Mouse (Mus musculus) layer of hippocampus, adult 11-12 months (tissue): Measurements from ENCODE around the gene Ccna1.
A peak's percentile ranks its signal among the peaks of the same experiment; 100 is the strongest.

Experiments
- DNase-seq: peaks from one replicate; pipeline ENCODE4 v3.0.0; 2022; ENCODE audit warnings: low spot score

The Ccna1 gene

GRCm38 (mm10) chr3:55055038-55055746 is at the start of gene Ccna1:
Ccna1 (minus strand) TSS chr3:55055501.
- peak; percentile 67 for DNase-seq

GRCm38 (mm10) chr3:55101092-55101491 is 45.8 kb upstream of the Ccna1 start:
- DNase-seq, result no peak

DNA sequence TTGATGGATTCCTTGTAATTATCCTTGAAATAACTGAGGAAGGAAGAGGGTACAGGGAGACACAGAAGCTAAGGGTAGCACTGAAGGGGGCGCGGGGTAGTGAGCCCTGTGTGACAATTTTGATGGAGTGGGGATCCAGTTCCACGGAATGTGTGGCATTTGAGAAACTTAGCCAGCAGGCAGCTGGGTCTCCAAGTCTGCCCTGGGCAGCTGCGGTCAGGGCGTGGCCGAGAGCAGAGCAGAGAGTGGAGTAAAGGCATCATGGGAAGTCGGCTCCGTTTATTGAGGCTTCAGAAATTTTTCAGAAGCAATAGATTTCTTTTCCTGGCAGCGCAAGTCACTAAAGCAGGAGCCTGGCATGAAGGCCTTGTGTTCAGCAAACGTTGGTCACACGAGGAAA is 43.7 kb upstream of the Ccna1 start:
- no peak for DNase-seq

DNA sequence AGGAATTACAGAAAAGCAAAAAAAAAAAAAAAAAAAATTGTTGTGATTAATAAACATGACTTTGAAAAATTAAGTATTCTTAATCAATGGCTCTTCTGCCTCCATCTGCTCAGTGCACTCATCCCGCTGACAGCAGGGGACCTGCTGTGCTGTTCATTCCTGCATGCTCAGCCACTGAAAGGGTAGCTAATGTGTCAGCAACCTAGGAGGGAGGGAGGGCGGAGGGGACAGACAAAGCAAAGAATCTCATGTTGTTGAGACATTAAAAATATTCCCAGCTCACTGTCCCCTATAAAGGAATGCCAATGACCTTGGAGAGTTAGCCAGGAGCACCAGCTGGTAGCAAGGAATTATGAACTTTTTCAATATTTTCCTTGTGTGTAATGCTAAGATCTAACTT is 42.7 kb upstream of the Ccna1 start:
- DNase-seq, result no peak

DNA sequence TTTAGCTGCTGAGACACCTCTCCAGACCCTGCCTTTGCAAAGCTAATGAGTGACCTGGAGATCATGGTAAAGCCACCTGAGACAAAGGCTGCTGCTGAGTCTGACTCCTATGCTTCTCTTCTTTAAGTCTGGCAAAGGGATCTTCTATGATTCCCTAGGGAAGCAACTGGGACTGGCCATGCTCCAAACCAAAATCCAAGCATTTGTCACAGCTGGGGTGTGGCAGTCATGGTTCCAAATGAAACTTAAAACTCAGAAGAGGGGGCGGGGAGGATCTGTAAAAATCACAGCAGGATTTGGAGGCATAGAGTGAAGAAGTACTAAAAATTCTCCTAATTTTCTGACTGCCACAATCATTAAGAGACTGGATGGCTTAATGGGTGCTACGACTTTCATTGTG is 41.9 kb upstream of the Ccna1 start:
- DNase-seq, result no peak

- no peak for DNase-seq
These were observed 41.3 kb upstream of the Ccna1 start for GRCm38 (mm10) chr3:55096655-55097005.

- DNase-seq, result peak; percentile 64
These were observed 40.8 kb upstream of the Ccna1 start for GRCm38 (mm10) chr3:55095968-55096654.

GRCm38 (mm10) chr3:55093161-55093560 is 37.9 kb upstream of the Ccna1 start:
- DNase-seq, result no peak

DNA sequence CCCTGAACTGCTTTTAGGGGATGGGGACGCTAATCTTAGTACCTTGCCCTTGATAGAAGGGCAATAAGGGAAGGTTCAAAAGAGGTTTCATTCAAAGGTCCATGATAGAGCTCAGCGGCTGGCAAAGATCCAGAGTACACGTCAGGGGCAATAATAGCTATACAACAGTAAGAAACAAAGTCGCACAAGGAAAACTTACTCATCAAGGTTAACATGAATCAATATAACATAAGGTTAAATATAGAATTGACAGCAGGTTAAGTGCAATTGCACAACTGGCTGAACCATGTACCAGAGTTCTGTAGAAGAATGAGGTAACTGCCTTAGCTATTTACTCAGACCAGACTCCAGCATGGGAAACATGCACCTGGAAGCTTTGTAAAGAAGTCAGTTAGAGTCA is 34.0 kb upstream of the Ccna1 start:
- DNase-seq, result no peak

DNA sequence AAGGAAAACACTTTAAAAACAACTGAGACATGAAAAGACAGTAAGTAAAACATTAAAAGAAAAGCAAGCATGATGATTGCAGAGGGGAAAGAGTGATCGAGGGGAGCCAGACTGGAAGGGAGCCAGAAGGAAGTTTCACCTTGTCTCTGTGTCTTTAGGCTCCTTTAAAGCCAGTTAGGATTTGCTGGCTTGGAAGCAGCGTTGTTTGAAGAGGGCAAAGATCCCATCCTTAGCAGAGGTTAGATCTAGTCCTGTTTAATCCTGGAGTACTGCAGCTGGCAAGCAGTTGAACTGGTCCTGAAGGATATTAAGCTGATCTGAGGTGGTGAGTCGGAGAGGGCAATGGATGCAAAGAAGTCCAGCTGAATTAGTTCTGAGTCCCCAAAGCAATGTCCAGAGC is 33.5 kb upstream of the Ccna1 start:
- DNase-seq, result no peak

GRCm38 (mm10) chr3:55088359-55088758 is 33.1 kb upstream of the Ccna1 start:
- no peak for DNase-seq

DNA sequence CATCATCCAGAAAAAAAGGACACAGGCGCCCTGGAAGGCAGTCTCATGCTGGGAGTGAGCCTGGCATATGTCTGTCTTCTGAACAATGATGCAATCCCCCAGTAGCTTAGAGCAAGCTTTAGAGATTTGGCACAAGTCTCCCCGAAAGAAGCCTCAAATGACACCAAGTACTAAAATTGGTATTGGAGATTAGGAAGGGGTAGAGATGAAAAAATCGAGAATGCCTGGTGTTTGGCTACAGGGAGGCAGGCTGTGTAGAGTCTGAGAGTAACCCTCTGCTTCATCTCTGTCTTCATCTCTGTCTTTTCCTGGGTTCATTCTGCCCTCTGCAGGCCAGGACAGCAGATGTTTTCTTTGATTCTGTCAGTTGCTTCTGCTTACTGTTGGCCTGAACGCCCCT is 32.1 kb upstream of the Ccna1 start:
- DNase-seq, result no peak

DNA sequence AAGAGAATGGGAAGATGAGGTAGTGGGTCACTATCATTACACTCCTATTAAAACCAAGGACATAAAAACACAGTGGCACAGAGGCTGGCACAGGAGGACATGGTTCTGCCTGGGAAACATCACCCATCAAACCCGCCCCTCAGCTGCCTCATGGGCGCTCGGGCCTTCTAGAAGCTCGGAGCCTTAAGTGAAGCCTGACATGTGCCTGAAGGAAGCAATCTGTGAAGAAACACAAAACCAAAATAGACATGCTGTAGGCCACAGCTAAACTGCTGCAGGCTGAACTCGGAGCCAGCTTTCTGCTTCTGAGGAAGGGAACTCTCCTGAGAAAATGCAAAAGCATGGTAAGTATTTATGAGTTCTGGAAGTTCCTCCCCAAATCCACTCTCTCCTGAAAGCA is 31.6 kb upstream of the Ccna1 start:
- DNase-seq, result no peak

DNA sequence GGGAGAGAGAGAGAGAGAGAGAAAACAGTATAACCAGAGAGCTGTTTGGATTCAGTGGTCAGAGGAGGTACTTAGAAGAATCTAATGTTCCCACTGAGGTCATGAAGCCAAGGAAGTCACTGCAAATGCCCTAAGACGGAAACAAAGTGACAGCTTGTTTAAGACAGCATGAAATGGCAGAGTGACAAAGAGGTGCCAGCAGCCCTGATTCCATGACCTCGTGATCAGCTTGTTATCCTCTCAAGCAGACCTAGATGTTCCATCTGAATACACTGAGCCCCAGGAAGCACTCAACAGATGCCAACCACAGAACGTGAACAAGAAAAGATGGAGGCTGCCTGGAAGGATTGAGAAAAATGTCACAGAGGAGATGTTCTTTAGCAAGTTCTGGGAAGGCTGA is 30.4 kb upstream of the Ccna1 start:
- no peak for DNase-seq

GRCm38 (mm10) chr3:55084781-55085180 is 29.5 kb upstream of the Ccna1 start:
- no peak for DNase-seq

- peak; percentile 88 for DNase-seq
These were observed 24.8 kb upstream of the Ccna1 start for GRCm38 (mm10) chr3:55080055-55080454.

DNA sequence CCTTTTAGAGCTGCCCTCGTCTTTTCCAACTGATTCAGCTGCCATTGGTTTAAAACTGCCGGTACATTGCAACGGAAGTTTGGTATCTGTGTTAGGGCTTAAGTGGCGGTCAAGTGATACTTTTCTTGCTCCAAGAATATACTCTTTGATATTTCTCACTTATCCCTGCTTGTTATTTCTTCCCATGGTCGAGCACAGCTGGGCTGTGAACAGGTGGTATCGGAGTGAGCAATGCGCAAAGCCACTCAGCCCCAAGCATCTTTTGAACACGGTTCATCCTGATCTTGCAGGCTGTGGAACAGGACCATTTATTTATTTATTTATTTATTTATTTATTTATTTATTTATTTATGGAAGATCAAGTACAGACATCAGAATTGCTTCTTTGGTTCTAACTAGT is 24.3 kb upstream of the Ccna1 start:
- no peak for DNase-seq

GRCm38 (mm10) chr3:55078233-55078632 is 22.9 kb upstream of the Ccna1 start:
- DNase-seq, result no peak

DNA sequence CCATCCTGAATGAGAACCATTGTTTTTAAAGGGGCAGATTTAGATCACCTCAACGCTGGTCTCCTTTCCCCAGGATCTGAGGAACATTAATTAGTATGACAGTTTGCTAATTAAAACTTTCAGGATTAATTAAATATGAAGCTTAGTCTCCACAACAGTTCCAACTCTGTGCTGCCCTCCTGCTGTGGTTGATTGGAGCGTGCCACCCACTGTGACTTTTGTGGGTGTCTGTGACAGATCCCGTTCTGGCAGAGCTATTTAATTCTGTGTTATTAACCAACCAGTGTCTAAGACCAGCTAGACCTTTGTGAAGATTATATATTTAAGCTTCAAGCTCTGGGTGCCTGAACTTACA is 20.0 kb upstream of the Ccna1 start:
- no peak for DNase-seq

DNA sequence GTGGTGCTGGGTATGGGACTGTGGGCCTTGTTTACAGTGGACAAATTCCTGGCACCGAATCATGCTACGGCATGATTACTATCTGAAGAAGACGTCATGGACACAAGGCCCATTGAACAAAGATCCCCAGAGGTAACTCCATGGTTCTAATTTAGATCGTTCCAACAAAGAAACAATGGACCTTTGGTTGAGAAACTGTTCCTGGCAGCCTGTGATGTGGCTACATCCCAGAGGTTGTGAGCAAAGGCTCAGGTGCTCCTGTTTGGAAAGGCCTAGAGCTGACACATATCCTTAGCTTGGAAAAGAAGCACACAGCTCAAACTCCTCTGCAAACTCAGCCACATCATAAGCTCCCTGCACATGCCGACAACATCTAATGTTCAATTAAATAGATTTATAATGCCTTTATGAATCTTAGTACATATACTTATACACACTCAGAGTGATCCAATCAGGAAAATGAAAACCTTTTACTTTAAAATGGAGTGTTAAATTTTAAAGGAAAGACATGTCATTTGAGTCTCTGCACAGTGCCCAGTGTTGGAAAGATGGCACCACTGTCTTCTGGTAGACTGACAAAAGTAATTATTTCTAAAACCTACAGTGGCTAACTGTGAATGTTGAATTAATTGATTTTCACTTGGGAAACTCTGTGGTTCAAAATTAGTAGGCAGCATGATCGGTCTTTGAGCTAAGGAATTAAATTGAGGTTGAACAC is 19.4 kb upstream of the Ccna1 start:
- DNase-seq, result no peak

GRCm38 (mm10) chr3:55067791-55068434 is 12.6 kb upstream of the Ccna1 start:
- no peak for DNase-seq

- DNase-seq, result no peak
These were observed 11.3 kb upstream of the Ccna1 start for GRCm38 (mm10) chr3:55066666-55067023.
